Mouse (Mus musculus): ENCODE measurements around the gene Arhgef9.

DNA sequence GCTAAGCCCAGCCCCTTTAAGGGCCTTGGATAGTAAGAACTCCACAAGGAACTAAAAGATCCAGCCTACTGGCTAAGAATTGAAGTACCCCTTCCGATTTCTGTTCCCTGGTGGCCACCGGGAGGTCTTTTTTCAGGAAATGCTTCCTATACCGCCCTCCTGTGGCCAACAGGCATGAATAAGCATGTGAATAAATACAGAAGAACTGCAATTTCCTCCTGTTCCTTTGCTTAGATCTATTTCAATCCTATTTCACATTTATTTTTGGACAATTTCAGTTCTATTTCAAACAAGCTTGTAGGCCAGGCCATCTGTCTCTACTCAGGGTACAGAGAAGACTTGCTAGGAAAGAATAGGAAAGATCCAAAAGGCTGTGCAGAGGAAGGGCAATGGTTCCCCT lies 20.7 kb downstream of the Arhgef9 start:
- peak; percentile 78 for TF ChIP-seq CTCF (IDR thresholded peaks at IDR 0.05; ENCODE audit: low read depth)
- no peak for TF ChIP-seq EP300 (optimal IDR thresholded peaks at IDR 0.05)
